Mouse (Mus musculus) B cell, adult 62 days (primary cell): ENCODE results near the gene AU021092. TPM values are rescaled to one million over a fixed set of nuclear protein-coding genes. Genes with fewer than 3 reads are reported as not detected.

Experiments used
- total RNA-seq: library from RNA; stranded (reverse); gene quantifications from 4 replicates; pipeline ENCODE4 v1.2.4, GENCODE M21; 2023

The AU021092 gene
- not detected in 4 replicates for total RNA-seq

GRCm38 (mm10) chr16:5222140-5222539 lies at the start of gene AU021092:
AU021092 (minus strand) TSS chr16:5222299.

GRCm38 (mm10) chr16:5255779-5256496 lies 33.8 kb upstream of the AU021092 start, which contains the start of gene Eef2kmt:
Eef2kmt (minus strand) TSS chr16:5255983.

GRCm38 (mm10) chr16:5233418-5234313 lies 11.6 kb upstream of the AU021092 start, which contains the start of gene Alg1:
Alg1 (plus strand) TSS chr16:5233621.

GRCm38 (mm10) chr16:5203668-5204433 lies 18.2 kb downstream of the AU021092 start, which contains the start of gene Nagpa:
Nagpa (minus strand) TSS chr16:5204012.

Other genes with a start within 250 kb of the AU021092 start
- gene Sept12, start 224.4 kb downstream of the AU021092 start, total RNA-seq: not detected in 4 replicates
- not detected in 4 replicates for gene Smim22, start 215.0 kb downstream of the AU021092 start, total RNA-seq
- 110 to 116 TPM (median 114 TPM) in 4 replicates for gene Rogdi, start 208.7 kb downstream of the AU021092 start, total RNA-seq
- 150 to 162 TPM (median 157 TPM) in 4 replicates for gene Glyr1, start 172.4 kb downstream of the AU021092 start, total RNA-seq
- 98.8 to 107 TPM (median 104 TPM) in 4 replicates for gene Ubn1, start 172.2 kb downstream of the AU021092 start, total RNA-seq
- gene Ppl, start 89.9 kb downstream of the AU021092 start, total RNA-seq: 6.2 to 8.1 TPM (median 7.2 TPM) in 4 replicates
- 0.24 TPM in 1 of 4 replicates, not detected in the others for gene Sec14l5, start 75.2 kb downstream of the AU021092 start, total RNA-seq
- gene Nagpa, start 18.3 kb downstream of the AU021092 start, total RNA-seq: 24.2 to 32.2 TPM (median 26.9 TPM) in 4 replicates
- 33.9 to 43.7 TPM (median 37.1 TPM) in 4 replicates for gene Alg1, start 11.3 kb upstream of the AU021092 start, total RNA-seq
- gene Eef2kmt, start 33.7 kb upstream of the AU021092 start, total RNA-seq: 16.3 to 22.8 TPM (median 17.3 TPM) in 4 replicates